Mouse (Mus musculus): ENCODE results near the gene B4galt2. TPM values are rescaled to one million over a fixed set of nuclear protein-coding genes. Genes with fewer than 3 reads are reported as not detected.

The B4galt2 gene
- polyA plus RNA-seq, 1 experiment from 2014 or later: 27.6 TPM

DNA sequence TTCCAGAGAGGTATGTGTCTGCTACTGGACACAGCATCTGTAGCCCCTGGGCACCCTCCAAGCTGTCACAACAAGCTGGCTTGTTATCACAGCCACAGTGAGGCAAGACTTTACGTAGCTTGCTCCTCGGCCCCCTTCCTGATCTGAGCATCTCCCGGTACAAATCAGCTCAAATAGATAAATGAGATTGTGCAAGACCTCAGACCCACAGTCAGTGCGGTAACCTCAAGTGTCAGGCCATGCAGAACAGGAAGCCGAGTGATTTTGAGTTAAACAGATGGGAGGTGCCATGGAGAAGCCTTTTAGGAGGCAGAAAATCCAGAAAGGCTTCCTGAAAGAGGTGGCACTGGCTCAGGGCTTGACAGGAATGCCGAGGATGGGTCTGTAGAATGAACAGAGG is 16.3 kb downstream of the B4galt2 start:
- Histone ChIP-seq H3K4me3 (no peak overlapping the region), H3K4me2 (no peak overlapping the region), H3K27ac (no peak overlapping the region), H3K27me3 (0 out of 2 replicates have a peak, but pooled peaks cover 7% of the 10 kb centered on the region), H3K4me1 (peaks cover 27% of the 10 kb centered on the region), H3K36me3 (peaks cover 9% of the 10 kb centered on the region), H3K9ac (no peak overlapping the region), H3K9me3 (no peaks in the 10 kb centered on the region)
- ATAC-seq (ENCODE audit: insufficient number of reproducible peaks, low FRiP score, low TSS enrichment, low read depth): no peak
- 77% methylated on average over 6 of the region's 6 CpGs for WGBS

DNA sequence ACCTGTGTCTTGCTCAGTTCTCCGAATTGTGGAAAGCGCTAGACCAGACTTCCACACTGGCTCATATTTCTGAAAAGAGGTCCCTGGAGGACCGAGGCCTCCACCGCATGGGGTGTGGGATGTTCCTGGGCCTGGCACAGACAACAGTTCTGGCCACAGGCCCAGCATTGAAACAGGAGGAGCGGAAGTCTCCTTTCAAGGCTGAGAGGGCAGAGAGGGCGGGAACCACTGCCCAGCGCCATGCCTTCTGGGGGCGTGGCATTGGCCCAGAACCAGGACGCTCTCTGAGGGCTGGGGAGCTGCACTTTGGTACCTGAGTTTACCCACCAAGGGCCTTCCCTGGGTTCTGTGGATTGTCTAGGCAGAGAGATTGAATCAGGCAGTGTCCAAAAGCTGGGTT is 17.2 kb downstream of the B4galt2 start:
- Histone ChIP-seq H3K9me3 (no peaks in the 10 kb centered on the region), H3K27ac (peak overlapping the region; percentile 24; the same call in 1 of the 2 replicates), H3K4me3 (no peak overlapping the region), H3K4me2 (no peak overlapping the region), H3K9ac (no peak overlapping the region), H3K27me3 (0 out of 2 replicates have a peak, but pooled peaks cover 7% of the 10 kb centered on the region), H3K4me1 (peaks cover 23% of the 10 kb centered on the region), H3K36me3 (peaks cover 9% of the 10 kb centered on the region)
- 50% methylated on average over 9 of the region's 9 CpGs for WGBS
- no peak for ATAC-seq (ENCODE audit: insufficient number of reproducible peaks, low FRiP score, low TSS enrichment, low read depth)

DNA sequence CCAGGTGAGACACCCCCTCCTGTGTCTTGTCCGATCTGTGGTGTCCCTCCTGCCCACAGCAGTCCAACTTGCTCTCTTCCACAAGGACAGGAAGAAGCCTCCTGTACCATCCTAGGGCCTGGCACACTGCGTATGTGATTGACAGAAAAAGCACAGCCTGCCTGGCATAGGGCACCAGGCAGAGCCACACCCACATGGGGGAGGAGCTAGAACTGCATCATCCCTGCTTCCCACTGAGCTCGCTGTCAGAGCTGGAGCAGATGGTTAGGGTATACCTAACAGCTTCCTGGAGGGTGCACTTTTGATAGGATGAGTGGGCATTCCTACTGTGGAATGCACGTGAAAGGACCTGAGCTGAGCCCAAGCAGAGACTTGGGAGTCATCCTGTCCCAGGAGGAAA is 20.5 kb downstream of the B4galt2 start:
- peaks cover 17% of the 10 kb centered on the region for H3K4me1 ChIP-seq
- no peak overlapping the region for H3K9ac ChIP-seq
- H3K4me3 ChIP-seq: no peak overlapping the region
- H3K27ac ChIP-seq: no peak overlapping the region
- H3K27me3 ChIP-seq: 0 out of 2 replicates have a peak, but pooled peaks cover 7% of the 10 kb centered on the region
- ATAC-seq (ENCODE audit: insufficient number of reproducible peaks, low FRiP score, low TSS enrichment, low read depth): no peak
- H3K9me3 ChIP-seq: no peaks in the 10 kb centered on the region
- H3K4me2 ChIP-seq: no peak overlapping the region
- 41% methylated on average over 4 of the region's 4 CpGs for WGBS
- peaks cover 10% of the 10 kb centered on the region for H3K36me3 ChIP-seq

DNA sequence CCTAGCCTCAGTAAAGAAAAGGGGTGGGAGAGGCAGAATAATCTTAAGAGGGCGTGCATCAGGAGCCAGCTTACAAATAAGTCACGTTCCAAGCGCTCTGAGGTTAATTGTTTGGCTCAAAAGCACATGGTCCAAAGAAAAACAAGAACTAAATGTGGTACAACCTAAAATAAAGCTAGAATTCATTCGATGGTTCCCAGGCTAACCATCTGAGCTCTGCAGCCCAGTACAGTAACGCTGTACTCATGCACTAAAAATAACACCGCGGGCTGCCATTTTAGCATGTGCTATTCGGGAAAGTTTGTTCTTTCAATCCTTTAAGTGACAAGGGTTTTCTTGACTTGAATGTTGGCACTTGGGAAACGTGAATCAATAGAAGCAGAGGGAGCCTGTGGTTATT is 22.7 kb downstream of the B4galt2 start:
- H3K36me3 ChIP-seq: peaks cover 24% of the 10 kb centered on the region
- H3K9me3 ChIP-seq: no peaks in the 10 kb centered on the region
- H3K27ac ChIP-seq: no peak overlapping the region
- H3K4me2 ChIP-seq: no peak overlapping the region
- H3K4me3 ChIP-seq: no peak overlapping the region
- 79% methylated on average over 9 of the region's 9 CpGs for WGBS
- H3K9ac ChIP-seq: no peak overlapping the region
- H3K4me1 ChIP-seq: peaks cover 5% of the 10 kb centered on the region; the same call in 1 of the 2 replicates
- no peaks in the 10 kb centered on the region for H3K27me3 ChIP-seq
- no peak for ATAC-seq (ENCODE audit: insufficient number of reproducible peaks, low FRiP score, low TSS enrichment, low read depth)

DNA sequence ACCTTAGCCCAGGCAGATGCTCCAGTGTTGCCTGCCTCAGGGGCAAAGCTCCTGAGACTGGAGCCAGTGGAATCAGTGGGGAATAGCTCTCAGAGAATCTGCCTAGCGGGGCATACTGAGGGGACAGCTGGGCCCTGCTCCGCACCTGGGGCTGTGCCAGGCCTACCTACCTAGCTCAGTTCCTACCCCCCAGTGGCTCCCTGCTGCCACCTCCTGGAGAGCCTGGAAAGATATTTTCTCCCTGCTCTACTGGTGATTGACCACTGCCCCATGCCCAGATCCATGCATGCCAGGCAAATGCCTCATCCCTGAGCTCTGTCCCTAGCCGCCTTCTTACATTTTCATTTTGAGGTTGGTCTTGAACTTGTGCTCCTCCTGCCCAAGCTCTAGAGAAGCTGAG is 24.5 kb downstream of the B4galt2 start:
- Histone ChIP-seq H3K4me2 (no peak overlapping the region), H3K4me1 (peaks cover 10% of the 10 kb centered on the region; the same call in 1 of the 2 replicates), H3K27me3 (no peaks in the 10 kb centered on the region), H3K9me3 (no peaks in the 10 kb centered on the region), H3K4me3 (no peak overlapping the region), H3K27ac (no peak overlapping the region), H3K36me3 (peaks cover 17% of the 10 kb centered on the region), H3K9ac (no peak overlapping the region)
- WGBS: 67% methylated on average over 3 of the region's 3 CpGs
- ATAC-seq (ENCODE audit: insufficient number of reproducible peaks, low FRiP score, low TSS enrichment, low read depth): no peak

DNA sequence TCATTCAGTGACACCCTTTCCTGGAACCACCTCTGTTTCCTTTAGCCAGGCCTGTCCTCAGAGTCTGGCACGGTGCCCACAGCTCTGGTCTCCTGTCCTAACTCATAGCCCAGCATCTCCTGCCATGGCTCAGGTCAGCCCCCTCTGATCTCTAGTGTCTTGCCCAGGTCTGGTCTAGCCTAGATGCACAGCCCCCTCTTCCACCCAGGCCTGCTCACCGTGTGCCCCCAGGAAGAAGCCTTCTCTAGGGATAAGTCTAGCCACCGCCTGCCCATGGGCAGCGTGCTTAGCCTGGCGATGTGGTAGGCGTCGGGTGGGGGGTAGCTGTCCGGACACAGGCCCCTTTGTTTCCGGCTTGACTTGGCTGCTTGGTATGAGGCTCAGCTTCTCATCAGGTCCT is 28.1 kb downstream of the B4galt2 start:
- Histone ChIP-seq H3K4me2 (no peak overlapping the region), H3K4me3 (no peak overlapping the region), H3K9me3 (no peaks in the 10 kb centered on the region), H3K27me3 (no peaks in the 10 kb centered on the region), H3K36me3 (peaks cover 16% of the 10 kb centered on the region), H3K27ac (no peak overlapping the region), H3K9ac (no peak overlapping the region), H3K4me1 (peaks cover 12% of the 10 kb centered on the region)
- 68% methylated on average over 9 of the region's 9 CpGs for WGBS
- no peak for ATAC-seq (ENCODE audit: insufficient number of reproducible peaks, low FRiP score, low TSS enrichment, low read depth)

DNA sequence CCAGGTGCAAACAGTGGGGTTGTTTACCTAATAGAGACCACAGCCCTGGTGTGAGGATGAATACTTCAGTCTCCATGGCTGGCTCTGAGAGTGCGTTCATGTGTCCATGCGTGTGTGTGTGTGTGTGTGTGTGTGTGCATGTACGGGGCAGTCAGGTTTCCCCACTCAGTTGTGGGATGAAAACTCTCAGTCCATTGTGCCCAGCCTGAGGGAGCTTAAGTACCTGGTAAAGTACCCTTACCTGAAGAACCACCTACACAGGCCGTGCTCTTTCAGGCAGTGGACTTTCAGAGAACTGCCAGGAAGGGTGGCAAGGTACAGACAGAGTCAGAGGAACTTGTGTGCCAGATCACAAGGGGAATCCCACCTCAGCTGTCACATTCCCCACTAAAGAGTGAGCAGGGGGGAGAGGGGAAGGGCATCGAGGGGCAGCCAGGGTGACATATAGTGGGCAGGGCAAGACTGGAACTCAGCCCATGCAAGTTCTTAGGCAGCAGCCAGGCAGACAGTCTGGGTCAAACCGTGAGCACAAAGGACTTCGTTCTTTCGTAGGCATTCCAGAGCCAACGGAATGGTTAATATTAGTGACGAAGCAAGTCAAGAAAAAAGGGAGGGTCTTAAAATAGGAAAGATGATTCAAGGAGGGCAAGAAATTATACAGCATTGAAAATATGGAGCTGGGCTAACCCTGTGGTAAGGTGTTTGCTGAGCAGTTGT is 31.0 kb downstream of the B4galt2 start:
- Histone ChIP-seq H3K4me1 (peaks cover 13% of the 10 kb centered on the region), H3K9me3 (no peaks in the 10 kb centered on the region), H3K9ac (no peak overlapping the region), H3K4me3 (no peak overlapping the region), H3K27me3 (no peaks in the 10 kb centered on the region), H3K36me3 (peaks cover 14% of the 10 kb centered on the region), H3K4me2 (no peak overlapping the region), H3K27ac (no peak overlapping the region)
- ATAC-seq (ENCODE audit: insufficient number of reproducible peaks, low FRiP score, low TSS enrichment, low read depth): no peak
- 86% methylated on average over 10 of the region's 10 CpGs for WGBS

DNA sequence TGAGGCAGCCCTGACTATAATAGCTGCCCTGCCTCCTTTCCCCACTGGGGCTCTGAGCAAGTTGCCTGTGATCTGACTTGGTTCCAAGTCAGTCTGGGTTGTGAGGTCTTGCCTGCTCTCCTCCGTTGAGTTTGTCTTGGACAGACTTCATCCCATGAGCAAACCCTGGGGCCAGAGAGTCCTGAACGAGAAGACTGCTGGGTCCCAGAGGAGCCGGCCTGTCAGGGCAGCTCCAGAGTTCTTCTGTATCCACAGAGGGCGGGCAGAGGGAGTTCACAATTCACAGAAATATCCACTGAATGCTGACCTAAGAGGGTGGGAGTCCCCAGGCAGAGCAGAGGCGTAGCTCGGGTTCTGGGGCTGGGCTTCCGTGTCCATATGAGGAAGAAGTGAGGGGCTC is 32.4 kb downstream of the B4galt2 start:
- H3K9me3 ChIP-seq: no peaks in the 10 kb centered on the region
- H3K4me2 ChIP-seq: no peak overlapping the region
- H3K27me3 ChIP-seq: no peaks in the 10 kb centered on the region
- H3K36me3 ChIP-seq: peaks cover 9% of the 10 kb centered on the region; the same call in 1 of the 2 replicates
- no peak overlapping the region for H3K9ac ChIP-seq
- H3K4me1 ChIP-seq: peaks cover 13% of the 10 kb centered on the region
- H3K27ac ChIP-seq: no peak overlapping the region
- no peak for ATAC-seq (ENCODE audit: insufficient number of reproducible peaks, low FRiP score, low TSS enrichment, low read depth)
- 66% methylated on average over 7 of the region's 7 CpGs for WGBS
- no peak overlapping the region for H3K4me3 ChIP-seq

DNA sequence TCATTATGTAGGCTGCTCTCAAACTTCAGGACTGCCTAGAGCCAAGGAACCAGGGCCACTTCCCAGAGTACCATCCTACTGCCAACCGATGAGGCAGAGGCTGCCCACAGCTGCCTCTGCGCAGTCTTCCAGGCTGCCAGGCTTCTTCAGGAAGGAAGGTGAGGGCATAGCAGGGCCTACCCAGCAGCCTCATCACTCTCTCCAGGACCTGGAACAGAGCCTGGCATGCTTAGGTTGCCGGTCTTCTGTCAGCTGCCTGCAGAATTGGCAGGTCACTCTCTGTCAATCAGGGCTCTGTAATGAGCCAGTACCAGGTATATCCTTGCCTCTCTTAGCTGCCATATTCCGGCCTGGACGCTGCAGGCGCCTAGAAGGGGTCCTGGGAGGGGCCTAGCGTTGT is 33.1 kb downstream of the B4galt2 start:
- H3K4me1 ChIP-seq: peaks cover 8% of the 10 kb centered on the region
- no peak overlapping the region for H3K4me2 ChIP-seq
- H3K27me3 ChIP-seq: no peaks in the 10 kb centered on the region
- H3K36me3 ChIP-seq: peaks cover 10% of the 10 kb centered on the region
- 81% methylated on average over 7 of the region's 7 CpGs for WGBS
- no peaks in the 10 kb centered on the region for H3K9me3 ChIP-seq
- ATAC-seq (ENCODE audit: insufficient number of reproducible peaks, low FRiP score, low TSS enrichment, low read depth): no peak
- H3K27ac ChIP-seq: no peak overlapping the region
- H3K4me3 ChIP-seq: no peak overlapping the region
- no peak overlapping the region for H3K9ac ChIP-seq

DNA sequence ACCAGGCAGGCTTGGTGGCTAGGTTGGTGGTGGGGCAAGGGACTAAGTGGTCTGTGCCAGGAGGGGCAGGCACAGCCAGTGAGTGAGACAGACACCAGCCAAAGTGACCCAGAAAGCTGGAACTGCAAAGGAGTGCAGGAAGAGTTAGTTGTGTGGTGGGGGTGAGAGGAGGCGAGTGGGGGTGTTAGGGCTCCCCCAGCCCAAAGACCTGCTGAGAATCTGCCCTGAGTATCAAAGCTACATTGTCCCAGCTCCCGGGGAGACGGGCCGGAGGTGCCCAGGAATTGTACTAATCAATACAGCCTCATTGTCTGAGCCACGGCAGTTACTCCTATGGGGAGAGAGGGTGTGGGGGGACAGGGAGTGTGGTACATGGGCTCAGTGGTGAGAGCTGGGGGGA is 33.8 kb downstream of the B4galt2 start:
- Histone ChIP-seq H3K4me2 (no peak overlapping the region), H3K9ac (no peak overlapping the region), H3K27me3 (no peaks in the 10 kb centered on the region), H3K27ac (no peak overlapping the region), H3K4me1 (peaks cover 3% of the 10 kb centered on the region), H3K9me3 (no peaks in the 10 kb centered on the region), H3K36me3 (peaks cover 10% of the 10 kb centered on the region), H3K4me3 (no peak overlapping the region)
- ATAC-seq (ENCODE audit: insufficient number of reproducible peaks, low FRiP score, low TSS enrichment, low read depth): no peak
- WGBS: 86% methylated on average over 5 of the region's 5 CpGs

DNA sequence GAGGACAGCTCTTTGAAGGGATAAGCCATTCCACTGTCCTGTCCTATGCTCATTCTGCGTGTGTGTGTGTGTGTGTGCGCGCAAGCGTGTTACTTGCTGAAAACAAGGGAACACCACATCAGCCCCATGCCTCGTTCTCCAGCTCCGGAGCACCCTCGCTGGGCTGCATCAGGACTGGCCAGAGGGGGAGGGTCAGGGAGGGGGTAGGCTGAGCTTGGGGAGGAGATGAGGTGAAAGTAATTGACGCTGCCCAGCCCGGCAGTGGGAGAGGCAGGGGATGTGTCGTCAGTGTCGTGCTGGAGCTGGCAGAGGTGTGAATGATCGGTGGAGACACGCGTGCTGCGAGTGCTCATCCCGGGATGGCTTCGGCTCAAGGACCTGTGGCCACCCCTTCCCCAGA is 34.2 kb downstream of the B4galt2 start:
- peaks cover 13% of the 10 kb centered on the region for H3K36me3 ChIP-seq
- H3K4me3 ChIP-seq: no peak overlapping the region
- WGBS: 53% methylated on average over 17 of the region's 17 CpGs

DNA sequence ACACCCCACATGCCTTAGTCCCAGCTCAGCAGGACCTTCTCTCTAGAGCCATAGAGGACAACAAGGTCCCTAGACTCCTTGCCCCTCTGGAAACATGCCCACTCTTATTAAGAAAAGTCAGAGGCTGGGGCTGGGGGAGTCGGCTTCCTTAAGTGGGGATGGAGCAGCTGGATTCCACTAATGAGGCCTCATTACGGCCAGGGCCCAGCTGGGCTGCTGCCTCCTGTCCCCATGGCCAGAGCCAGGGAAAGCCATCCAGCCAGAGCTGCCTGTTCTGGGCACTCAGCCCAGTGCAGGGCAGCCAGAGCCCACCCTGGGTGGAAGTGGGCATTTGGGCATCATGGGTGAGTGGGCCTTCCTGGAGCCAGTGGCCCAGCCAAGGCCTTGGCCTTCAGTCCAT is 36.3 kb downstream of the B4galt2 start:
- Histone ChIP-seq H3K27me3 (no peaks in the 10 kb centered on the region), H3K4me1 (peaks cover 3% of the 10 kb centered on the region; the same call in 1 of the 2 replicates), H3K9ac (no peak overlapping the region), H3K4me3 (no peak overlapping the region), H3K4me2 (no peak overlapping the region), H3K9me3 (no peaks in the 10 kb centered on the region), H3K36me3 (peaks cover 22% of the 10 kb centered on the region), H3K27ac (no peak overlapping the region)
- 21% methylated on average over 2 of the region's 2 CpGs for WGBS
- no peak for ATAC-seq (ENCODE audit: insufficient number of reproducible peaks, low FRiP score, low TSS enrichment, low read depth)

More for the DNA sequence above, 34.2 kb downstream of the B4galt2 start:
- ATAC-seq (ENCODE audit: insufficient number of reproducible peaks, low FRiP score, low TSS enrichment, low read depth): no peak
- H3K9me3 ChIP-seq: no peaks in the 10 kb centered on the region
- H3K9ac ChIP-seq: no peak overlapping the region
- H3K4me2 ChIP-seq: no peak overlapping the region
- H3K4me1 ChIP-seq: peaks cover 3% of the 10 kb centered on the region
- H3K27ac ChIP-seq: no peak overlapping the region
- H3K27me3 ChIP-seq: no peaks in the 10 kb centered on the region
